Mouse (Mus musculus): ENCODE results near the gene Rhbdl1.

GRCm38 (mm10) chr17:25836397-25837075, 559 bp downstream of the Rhbdl1 start:
- no peak for TF ChIP-seq MYOG (IDR thresholded peaks at IDR 0.05; ENCODE audit: control insufficient read depth in 1 of 3, insufficient read depth in 1 of 3, insufficient read length in 2 of 3, low read depth in 2 of 3)
- TF ChIP-seq POLR2A (IDR thresholded peaks at IDR 0.05; ENCODE audit: insufficient read length, low read depth) = peak; percentile 6
- TF ChIP-seq MAX (IDR thresholded peaks at IDR 0.05; ENCODE audit: low read depth) = no peak
